Mouse (Mus musculus): ENCODE data around the gene Lrp10. TPM values are rescaled to one million over a fixed set of nuclear protein-coding genes. Genes with fewer than 3 reads are reported as not detected.

Gene Lrp10
- polyA plus RNA-seq, 1 experiment from 2014 or later = 39.6 TPM

- Histone ChIP-seq H3K9ac (ENCODE audit: low read length) (peak overlapping the region; percentile 99), H3K27ac (ENCODE audit: low read length) (peak overlapping the region; percentile 98), H3K9me3 (replicated peaks; ENCODE audit: control insufficient read depth, low read length) (no peaks in the 10 kb centered on the region), H3K4me3 (replicated peaks; ENCODE audit: low read length) (peak overlapping the region; percentile 82), H3K36me3 (ENCODE audit: control insufficient read depth, insufficient read depth, low read length) (0 out of 2 replicates have a peak, but pooled peaks cover 7% of the 10 kb centered on the region), H3K4me2 (ENCODE audit: low read depth, low read length) (peak overlapping the region; percentile 78), H3K4me1 (ENCODE audit: control insufficient read depth, insufficient read depth, low read length) (peaks cover 58% of the 10 kb centered on the region), H3K27me3 (ENCODE audit: control insufficient read depth, insufficient read depth, low read length) (no peaks in the 10 kb centered on the region)
- peak; percentile 7; the same call in 1 of the 2 replicates for ATAC-seq (ENCODE audit: insufficient read depth, low FRiP score)
- 2% methylated on average over 53 of the region's 54 CpGs for WGBS
Observed at GRCm38 (mm10) chr14:54432078-54432836, 31.7 kb upstream of the Lrp10 start.

DNA sequence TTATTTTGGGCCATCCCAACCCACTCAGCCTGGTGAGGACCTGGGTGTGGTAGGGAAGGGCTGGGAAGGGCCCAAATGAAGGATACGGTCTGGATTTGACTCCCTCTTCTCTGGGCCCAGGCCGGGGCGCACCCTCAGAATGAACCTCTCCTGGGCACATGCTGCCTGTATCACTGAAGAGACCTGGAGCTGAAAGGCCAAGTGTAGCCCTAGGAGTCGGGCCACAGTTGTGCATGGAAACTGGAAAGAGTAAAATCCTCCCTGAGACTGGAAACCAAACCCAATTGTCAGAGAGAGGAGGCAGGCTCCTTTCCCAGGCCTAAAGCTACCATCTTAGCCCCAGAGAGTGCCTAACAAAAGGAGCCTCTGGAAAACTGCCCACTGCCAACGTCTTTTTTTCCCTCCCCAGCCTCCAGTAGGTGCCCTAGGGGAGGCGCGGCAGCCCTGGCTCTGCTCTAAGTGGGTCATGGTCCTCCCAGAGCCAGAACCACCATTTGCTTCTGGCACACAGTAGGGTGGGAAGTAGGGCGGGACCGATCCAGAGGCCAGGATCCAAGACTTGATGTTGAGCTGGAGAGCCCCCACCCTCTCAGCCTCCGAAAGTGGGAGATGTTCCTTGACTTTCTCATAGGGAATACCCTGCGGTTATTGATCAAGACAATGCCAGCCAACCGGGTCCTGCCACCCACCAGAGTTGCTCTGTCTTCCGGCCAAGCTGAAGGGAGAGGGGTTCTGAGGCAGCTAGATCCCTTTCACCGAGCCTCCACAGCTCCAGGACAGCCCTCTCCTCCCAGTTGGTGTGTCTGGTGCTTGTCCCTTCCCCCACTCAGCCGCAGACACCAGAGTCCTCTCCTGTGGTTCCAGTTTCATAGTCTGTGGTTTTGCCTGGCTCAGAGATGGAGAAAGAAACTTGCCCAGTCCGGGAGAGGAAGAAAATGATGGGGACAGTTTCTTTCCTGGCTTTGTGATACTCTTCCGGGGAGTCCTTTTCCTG lies 30.8 kb upstream of the Lrp10 start:
- Histone ChIP-seq H3K9me3 (replicated peaks; ENCODE audit: control insufficient read depth, low read length) (no peaks in the 10 kb centered on the region), H3K27me3 (ENCODE audit: control insufficient read depth, insufficient read depth, low read length) (no peaks in the 10 kb centered on the region), H3K4me2 (ENCODE audit: low read depth, low read length) (peak overlapping the region; percentile 78), H3K27ac (ENCODE audit: low read length) (peak overlapping the region; percentile 98), H3K4me1 (ENCODE audit: control insufficient read depth, insufficient read depth, low read length) (peaks cover 51% of the 10 kb centered on the region), H3K4me3 (replicated peaks; ENCODE audit: low read length) (peak overlapping the region; percentile 82), H3K36me3 (ENCODE audit: control insufficient read depth, insufficient read depth, low read length) (peaks cover 8% of the 10 kb centered on the region; the same call in 1 of the 2 replicates), H3K9ac (ENCODE audit: low read length) (peak overlapping the region; percentile 99)
- no peak for ATAC-seq (ENCODE audit: insufficient read depth, low FRiP score)
- WGBS = 21% methylated on average over 17 of the region's 17 CpGs

DNA sequence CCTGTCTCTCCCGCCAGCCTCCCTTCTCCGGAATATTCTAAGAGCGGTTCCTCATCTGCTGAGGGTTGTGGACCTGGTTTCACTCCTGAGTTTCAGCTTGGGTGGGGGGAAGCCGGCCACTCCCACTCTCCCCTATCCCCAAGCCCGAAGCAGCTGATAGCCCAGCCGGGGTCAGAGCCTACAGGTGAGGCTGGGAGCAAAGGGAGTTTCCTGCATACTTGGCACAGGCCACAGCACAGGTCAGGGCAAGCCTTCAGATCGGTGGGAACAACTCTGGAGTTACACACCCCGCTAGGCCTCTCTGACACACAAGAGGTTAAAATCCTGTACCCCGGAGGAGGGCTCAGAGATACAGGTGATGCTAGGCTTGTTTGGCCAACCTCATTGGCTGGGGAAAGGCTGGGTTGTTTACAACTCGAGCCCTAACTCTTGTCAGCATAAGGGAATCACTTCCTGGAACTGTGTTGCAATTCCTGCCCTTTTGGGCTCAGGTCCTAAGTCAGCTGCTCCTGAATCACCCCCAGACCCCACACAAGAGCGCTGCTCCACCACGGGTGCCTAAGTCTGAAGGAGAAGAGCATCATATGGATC lies 29.9 kb upstream of the Lrp10 start:
- H3K4me1 ChIP-seq (ENCODE audit: control insufficient read depth, insufficient read depth, low read length) = peaks cover 43% of the 10 kb centered on the region
- WGBS = 46% methylated on average over 12 of the region's 12 CpGs
- ATAC-seq (ENCODE audit: insufficient read depth, low FRiP score) = no peak

GRCm38 (mm10) chr14:54435194-54435918 lies 28.6 kb upstream of the Lrp10 start:
- peaks cover 30% of the 10 kb centered on the region for H3K4me1 ChIP-seq (ENCODE audit: control insufficient read depth, insufficient read depth, low read length)
- no peak for ATAC-seq (ENCODE audit: insufficient read depth, low FRiP score)
- peaks cover 14% of the 10 kb centered on the region for H3K36me3 ChIP-seq (ENCODE audit: control insufficient read depth, insufficient read depth, low read length)
- H3K4me2 ChIP-seq (ENCODE audit: low read depth, low read length) = no peak overlapping the region
- no peaks in the 10 kb centered on the region for H3K9me3 ChIP-seq (replicated peaks; ENCODE audit: control insufficient read depth, low read length)
- H3K27me3 ChIP-seq (ENCODE audit: control insufficient read depth, insufficient read depth, low read length) = no peaks in the 10 kb centered on the region
- H3K27ac ChIP-seq (ENCODE audit: low read length) = no peak overlapping the region
- WGBS = 83% methylated on average over 11 of the region's 11 CpGs
- no peak overlapping the region for H3K4me3 ChIP-seq (replicated peaks; ENCODE audit: low read length)
- no peak overlapping the region for H3K9ac ChIP-seq (ENCODE audit: low read length)

More for the DNA sequence above, 29.9 kb upstream of the Lrp10 start:
- H3K27me3 ChIP-seq (ENCODE audit: control insufficient read depth, insufficient read depth, low read length) = no peaks in the 10 kb centered on the region
- peak overlapping the region; percentile 82 for H3K4me3 ChIP-seq (replicated peaks; ENCODE audit: low read length)
- H3K36me3 ChIP-seq (ENCODE audit: control insufficient read depth, insufficient read depth, low read length) = peaks cover 8% of the 10 kb centered on the region; the same call in 1 of the 2 replicates
- H3K4me2 ChIP-seq (ENCODE audit: low read depth, low read length) = peak overlapping the region; percentile 78
- peak overlapping the region; percentile 99 for H3K9ac ChIP-seq (ENCODE audit: low read length)
- no peaks in the 10 kb centered on the region for H3K9me3 ChIP-seq (replicated peaks; ENCODE audit: control insufficient read depth, low read length)
- H3K27ac ChIP-seq (ENCODE audit: low read length) = peak overlapping the region; percentile 98; the same call in 1 of the 2 replicates

DNA sequence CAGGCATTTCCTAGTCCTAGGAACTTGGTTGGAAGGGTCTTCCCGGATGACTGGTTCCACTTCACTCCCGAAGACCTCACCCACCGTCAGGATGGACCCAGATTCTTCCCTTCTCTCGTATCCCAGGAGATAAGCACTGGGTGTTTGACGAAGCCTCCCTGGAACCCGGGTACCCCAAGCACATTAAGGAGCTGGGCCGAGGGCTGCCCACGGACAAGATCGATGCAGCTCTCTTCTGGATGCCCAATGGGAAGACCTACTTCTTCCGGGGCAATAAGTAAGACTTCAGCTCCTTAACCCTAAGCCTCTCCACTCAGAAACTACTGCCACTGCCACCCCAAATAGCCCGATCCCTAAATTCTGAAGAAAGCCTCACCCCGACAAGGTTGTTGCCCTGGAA lies 24.8 kb upstream of the Lrp10 start:
- Histone ChIP-seq H3K4me3 (replicated peaks; ENCODE audit: low read length) (no peak overlapping the region), H3K36me3 (ENCODE audit: control insufficient read depth, insufficient read depth, low read length) (peaks cover 16% of the 10 kb centered on the region), H3K4me2 (ENCODE audit: low read depth, low read length) (no peak overlapping the region), H3K27ac (ENCODE audit: low read length) (no peak overlapping the region), H3K4me1 (ENCODE audit: control insufficient read depth, insufficient read depth, low read length) (peaks cover 24% of the 10 kb centered on the region), H3K9ac (ENCODE audit: low read length) (no peak overlapping the region), H3K27me3 (ENCODE audit: control insufficient read depth, insufficient read depth, low read length) (no peaks in the 10 kb centered on the region), H3K9me3 (replicated peaks; ENCODE audit: control insufficient read depth, low read length) (no peaks in the 10 kb centered on the region)
- ATAC-seq (ENCODE audit: insufficient read depth, low FRiP score) = no peak
- 86% methylated on average over 12 of the region's 12 CpGs for WGBS

- H3K4me3 ChIP-seq (replicated peaks; ENCODE audit: low read length) = no peak overlapping the region
- H3K36me3 ChIP-seq (ENCODE audit: control insufficient read depth, insufficient read depth, low read length) = peaks cover 16% of the 10 kb centered on the region
- no peak for ATAC-seq (ENCODE audit: insufficient read depth, low FRiP score)
- no peak overlapping the region for H3K9ac ChIP-seq (ENCODE audit: low read length)
- no peaks in the 10 kb centered on the region for H3K27me3 ChIP-seq (ENCODE audit: control insufficient read depth, insufficient read depth, low read length)
- 69% methylated on average over 7 of the region's 7 CpGs for WGBS
- no peak overlapping the region for H3K27ac ChIP-seq (ENCODE audit: low read length)
- no peaks in the 10 kb centered on the region for H3K9me3 ChIP-seq (replicated peaks; ENCODE audit: control insufficient read depth, low read length)
- peaks cover 22% of the 10 kb centered on the region for H3K4me1 ChIP-seq (ENCODE audit: control insufficient read depth, insufficient read depth, low read length)
- H3K4me2 ChIP-seq (ENCODE audit: low read depth, low read length) = no peak overlapping the region
Observed at GRCm38 (mm10) chr14:54439610-54440009, 24.3 kb upstream of the Lrp10 start.

GRCm38 (mm10) chr14:54440538-54440937 lies 23.4 kb upstream of the Lrp10 start:
- H3K36me3 ChIP-seq (ENCODE audit: control insufficient read depth, insufficient read depth, low read length) = peaks cover 16% of the 10 kb centered on the region
- H3K4me1 ChIP-seq (ENCODE audit: control insufficient read depth, insufficient read depth, low read length) = peaks cover 16% of the 10 kb centered on the region
- H3K27ac ChIP-seq (ENCODE audit: low read length) = no peak overlapping the region
- H3K9me3 ChIP-seq (replicated peaks; ENCODE audit: control insufficient read depth, low read length) = no peaks in the 10 kb centered on the region
- no peak overlapping the region for H3K4me3 ChIP-seq (replicated peaks; ENCODE audit: low read length)
- H3K4me2 ChIP-seq (ENCODE audit: low read depth, low read length) = no peak overlapping the region
- H3K9ac ChIP-seq (ENCODE audit: low read length) = no peak overlapping the region
- 89% methylated on average over 14 of the region's 14 CpGs for WGBS
- H3K27me3 ChIP-seq (ENCODE audit: control insufficient read depth, insufficient read depth, low read length) = no peaks in the 10 kb centered on the region
- ATAC-seq (ENCODE audit: insufficient read depth, low FRiP score) = no peak

GRCm38 (mm10) chr14:54441365-54441764 lies 22.6 kb upstream of the Lrp10 start:
- H3K27ac ChIP-seq (ENCODE audit: low read length) = no peak overlapping the region
- peaks cover 16% of the 10 kb centered on the region for H3K4me1 ChIP-seq (ENCODE audit: control insufficient read depth, insufficient read depth, low read length)
- H3K27me3 ChIP-seq (ENCODE audit: control insufficient read depth, insufficient read depth, low read length) = no peaks in the 10 kb centered on the region
- 73% methylated on average over 4 of the region's 4 CpGs for WGBS
- no peak for ATAC-seq (ENCODE audit: insufficient read depth, low FRiP score)
- no peak overlapping the region for H3K4me2 ChIP-seq (ENCODE audit: low read depth, low read length)
- H3K9ac ChIP-seq (ENCODE audit: low read length) = no peak overlapping the region
- peaks cover 16% of the 10 kb centered on the region for H3K36me3 ChIP-seq (ENCODE audit: control insufficient read depth, insufficient read depth, low read length)
- no peak overlapping the region for H3K4me3 ChIP-seq (replicated peaks; ENCODE audit: low read length)
- no peaks in the 10 kb centered on the region for H3K9me3 ChIP-seq (replicated peaks; ENCODE audit: control insufficient read depth, low read length)

Data from stomach, embryonic 16.5 days (tissue).